Mouse (Mus musculus) G1E (cell line): ENCODE data around the gene Fam43a.

ENCODE experiments used
- CTCF ChIP-seq: IDR thresholded peaks from 2 replicates; pipeline ENCODE4 v1.5.1; 2012; ENCODE audit warnings: low read depth, low read length, inconsistent platforms, mixed read lengths
- POLR2AphosphoS5 ChIP-seq: IDR thresholded peaks from 2 replicates; pipeline ENCODE4 v1.6.1; 2012; ENCODE audit warnings: low read depth, low read length, inconsistent platforms; ENCODE audit not compliant: insufficient replicate concordance

DNA sequence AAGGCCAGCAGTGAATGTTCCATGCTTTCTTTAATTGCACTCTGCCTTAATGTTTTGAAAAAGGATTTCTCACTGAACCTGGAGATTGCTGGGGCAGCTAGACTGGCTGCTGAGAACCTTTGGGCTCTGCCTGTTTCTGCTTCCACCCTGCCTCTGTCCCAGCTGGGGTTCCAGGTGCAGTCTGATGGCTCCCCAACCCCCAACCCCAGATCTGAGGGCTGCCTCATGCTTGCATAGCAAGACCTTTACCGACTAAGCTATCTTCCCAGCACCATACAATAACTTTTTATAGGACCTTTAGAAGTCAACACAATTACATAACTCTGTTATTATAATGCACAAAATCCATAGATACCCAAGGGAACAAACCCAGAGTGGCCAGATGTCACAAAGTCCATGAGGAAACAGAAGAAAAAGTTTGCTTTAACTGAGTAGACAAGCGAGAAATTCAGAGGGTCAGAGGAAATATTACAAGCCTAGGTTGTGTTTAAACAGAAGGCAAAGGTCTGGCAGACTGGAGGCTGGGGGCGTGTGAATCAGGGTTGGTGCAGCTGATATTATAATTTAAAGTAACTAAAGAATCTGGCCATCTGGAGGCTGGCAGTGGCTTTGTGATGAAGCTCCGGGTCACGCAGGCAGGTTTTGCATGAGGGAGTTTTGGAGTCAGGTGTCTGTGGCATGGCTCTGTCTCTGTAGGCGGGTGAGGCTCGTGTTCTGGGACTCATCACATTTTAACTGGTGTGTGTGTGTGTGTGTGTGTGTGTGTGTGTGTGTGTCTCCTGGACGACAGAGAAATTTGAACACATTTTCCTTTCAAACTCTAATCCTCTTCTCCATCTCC, 34.6 kb downstream of the Fam43a start:
- TF ChIP-seq CTCF (no peak), POLR2AphosphoS5 (no peak)
